Mouse (Mus musculus) testis, adult 2 months (tissue): ENCODE measurements around the gene Card9.

Experiments
- CTCF ChIP-seq: fragments of 200-500 bp; IDR thresholded peaks from 2 replicates; pipeline ENCODE4 v1.5.1; 2012; ENCODE audit warnings: low read depth, mild to moderate bottlenecking, inconsistent platforms, low read length, moderate library complexity; ENCODE audit not compliant: control insufficient read depth, insufficient read depth, insufficient replicate concordance
- POLR2A ChIP-seq: fragments of 200-500 bp; IDR thresholded peaks from 2 replicates; pipeline ENCODE4 v1.6.1; 2012; ENCODE audit warnings: low read depth, mild to moderate bottlenecking, inconsistent platforms, low read length, moderate library complexity; ENCODE audit not compliant: control insufficient read depth

DNA sequence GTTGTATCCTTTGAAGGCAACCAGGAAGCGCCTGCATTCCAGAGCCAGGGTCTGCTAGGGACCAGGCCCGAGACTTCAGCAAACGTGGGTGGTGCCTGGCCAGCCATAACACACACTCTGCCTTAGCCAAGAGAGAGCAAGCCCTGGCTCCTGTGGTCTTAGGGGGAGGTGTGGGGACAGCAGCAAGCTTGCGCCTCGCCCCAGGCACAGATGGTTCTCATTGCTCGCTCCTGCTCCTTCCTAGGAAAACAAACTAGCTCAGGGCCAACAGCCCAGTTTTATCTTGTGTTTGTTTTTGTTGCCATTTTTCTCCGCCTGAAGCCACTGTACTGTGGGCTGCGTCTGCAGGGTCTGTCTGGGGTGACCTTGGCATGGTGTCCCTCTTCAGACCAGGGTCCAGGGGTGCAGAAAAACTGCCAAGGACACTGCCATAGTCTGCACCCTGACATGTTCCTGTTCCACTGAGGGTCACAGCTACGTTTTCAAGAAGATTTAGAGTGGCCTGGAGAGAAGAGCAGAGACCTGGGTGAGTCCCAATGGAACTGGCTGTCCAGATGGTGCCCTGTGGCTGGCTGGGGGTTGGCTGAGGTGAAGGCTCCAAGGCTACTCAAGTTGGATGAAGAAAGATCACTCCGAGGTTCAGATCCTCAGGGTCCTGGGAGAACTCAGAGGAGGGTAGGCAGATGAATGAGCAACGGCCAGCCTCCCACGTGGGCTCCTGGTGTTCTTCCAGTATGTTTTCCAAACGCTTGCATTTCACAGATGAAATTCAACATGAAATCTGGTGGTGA is 46.2 kb downstream of the Card9 start:
- TF ChIP-seq CTCF: no peak
- peak; percentile 46; the same call in 1 of the 2 replicates for TF ChIP-seq POLR2A
